Mouse (Mus musculus) ES-E14 (cell line): ENCODE data around the gene Nr1h4. TPM values are rescaled to one million over a fixed set of nuclear protein-coding genes. Genes with fewer than 3 reads are reported as not detected.

ENCODE experiments used
- DNase-seq: peaks from one replicate; pipeline ENCODE4 v3.0.0-alpha.2; 2013; ENCODE audit warnings: low read depth, low spot score
- H3K27ac ChIP-seq: 2 replicates; pipeline ENCODE4 v1.5.1; 2012; ENCODE audit warnings: low read depth, mild to moderate bottlenecking, low read length, moderate library complexity, mixed read lengths; ENCODE audit not compliant: poor library complexity, insufficient read depth, severe bottlenecking
- H3K36me3 ChIP-seq: 2 replicates; pipeline ENCODE4 v1.6.1; 2012; ENCODE audit warnings: mild to moderate bottlenecking, low read length, moderate library complexity, mixed read lengths; ENCODE audit not compliant: control insufficient read depth, poor library complexity, insufficient read depth, severe bottlenecking
- H3K4me1 ChIP-seq, 2 experiments: fragments of 150-350 bp in 1 of 2; sonication (generic) in 1 of 2; 2 replicates each; pipeline ENCODE4 v1.6.1; 2012; ENCODE audit warnings: low read length in 2 of 2, mild to moderate bottlenecking in 1 of 2, mixed read lengths in 1 of 2; ENCODE audit not compliant: control insufficient read depth in 2 of 2, insufficient read depth in 2 of 2, poor library complexity in 1 of 2
- H3K4me3 ChIP-seq, 2 experiments: fragments of 150-350 bp in 1 of 2; sonication (generic) in 1 of 2; 2 replicates each; pipeline ENCODE4 v1.5.1; 2012; ENCODE audit warnings: low read length in 2 of 2, low read depth in 1 of 2, mild to moderate bottlenecking in 1 of 2, mixed read lengths in 1 of 2; ENCODE audit not compliant: insufficient read depth in 1 of 2, poor library complexity in 1 of 2, severe bottlenecking in 1 of 2
- H3K9ac ChIP-seq: 2 replicates; pipeline ENCODE4 v1.6.1; 2012; ENCODE audit warnings: low read depth, mild to moderate bottlenecking, low read length, mixed read lengths; ENCODE audit not compliant: poor library complexity, insufficient read depth, severe bottlenecking
- H3K9me3 ChIP-seq: fragments of 150-350 bp; sonication (generic); 2 replicates; pipeline ENCODE4 v1.6.1; 2012; ENCODE audit warnings: low read depth, mild to moderate bottlenecking, low read length; ENCODE audit not compliant: control insufficient read depth, insufficient read depth
- CHD2 ChIP-seq: IDR thresholded peaks from 2 replicates; pipeline ENCODE4 v1.6.1; 2014; ENCODE audit warnings: mild to moderate bottlenecking, low read depth, low read length, inconsistent platforms
- HCFC1 ChIP-seq: IDR thresholded peaks from 2 replicates; pipeline ENCODE4 v1.6.1; 2012; ENCODE audit warnings: low read length, inconsistent platforms, borderline replicate concordance; ENCODE audit not compliant: insufficient read depth
- MAFK ChIP-seq: IDR thresholded peaks from 2 replicates; pipeline ENCODE4 v1.6.1; 2014; ENCODE audit warnings: mild to moderate bottlenecking, low read depth, low read length, inconsistent platforms; ENCODE audit not compliant: insufficient read depth
- ZC3H11A ChIP-seq: IDR thresholded peaks from 2 replicates; pipeline ENCODE4 v1.6.1; 2012; ENCODE audit warnings: low read depth, mild to moderate bottlenecking, inconsistent platforms, low read length, borderline replicate concordance
- ZNF384 ChIP-seq: IDR thresholded peaks from 2 replicates; pipeline ENCODE4 v1.6.1; 2012; ENCODE audit warnings: low read depth, low read length, inconsistent platforms
- in situ Hi-C, 2 experiments: fragments of 600-800 bp; cut with MboI; formaldehyde crosslinking; loops; one replicate each; pipeline ENCODE4 v1.15.1; 2025; ENCODE audit warnings: low sequenced_read_pairs in 2 of 2, inconsistent platforms in 1 of 2; ENCODE audit not compliant: unreplicated experiment in 2 of 2
- total RNA-seq: library from RNA; depleted of rRNA; stranded (reverse); fragments of 300-350 nt; gene quantifications from 2 replicates; pipeline ENCODE4 v1.2.3, GENCODE M21; 2012

Gene Nr1h4
- total RNA-seq, 1 experiment: not detected

GRCm38 (mm10) chr10:89434509-89435210 is 98.7 kb downstream of the Nr1h4 start:
- in situ Hi-C loops: no loop called here
- Histone ChIP-seq H3K4me1 (peaks cover 0 to 17% of the 10 kb centered on the region in 2 experiments; a peak in 3 of 4 replicates), H3K27ac (no peak overlapping the region), H3K36me3 (peaks cover 12% of the 10 kb centered on the region; the same call in 1 of the 2 replicates), H3K9me3 (no peaks in the 10 kb centered on the region), H3K4me3 (no peak overlapping the region), H3K9ac (peak overlapping the region; percentile 36; the same call in 1 of the 2 replicates)
- peak; percentile 92 for TF ChIP-seq ZNF384
- no peak for TF ChIP-seq ZC3H11A
- DNase-seq: no peak

- H3K4me3 ChIP-seq: no peak overlapping the region
- in situ Hi-C loops: no loop called here
- H3K27ac ChIP-seq: no peak overlapping the region
- H3K4me1 ChIP-seq: peaks cover 0 to 14% of the 10 kb centered on the region in 2 experiments; a peak in 3 of 4 replicates
- H3K9ac ChIP-seq: no peak overlapping the region
- no peaks in the 10 kb centered on the region for H3K9me3 ChIP-seq
- peaks cover 22% of the 10 kb centered on the region for H3K36me3 ChIP-seq
- no peak for DNase-seq
- TF ChIP-seq CHD2 (no peak), MAFK (no peak), HCFC1 (no peak), ZC3H11A (no peak), ZNF384 (no peak)
Observed at GRCm38 (mm10) chr10:89432743-89433142, 100.6 kb downstream of the Nr1h4 start.

- TF ChIP-seq CHD2 (no peak), MAFK (no peak), ZC3H11A (no peak), HCFC1 (no peak)
- in situ Hi-C loops: no loop called here
- H3K9ac ChIP-seq: no peak overlapping the region
- no peaks in the 10 kb centered on the region for H3K9me3 ChIP-seq
- H3K36me3 ChIP-seq: peaks cover 19% of the 10 kb centered on the region
- DNase-seq: no peak
- peaks cover 0 to 14% of the 10 kb centered on the region in 2 experiments; a peak in 3 of 4 replicates for H3K4me1 ChIP-seq
- no peak overlapping the region for H3K27ac ChIP-seq
- H3K4me3 ChIP-seq: no peak overlapping the region
Observed at GRCm38 (mm10) chr10:89430751-89431150, 102.6 kb downstream of the Nr1h4 start.

- H3K4me1 ChIP-seq: no peaks in the 10 kb centered on the region
- no peak for TF ChIP-seq MAFK
- no peak for TF ChIP-seq ZC3H11A
- no peak for TF ChIP-seq ZNF384
- TF ChIP-seq CHD2: no peak
- peaks cover 27% of the 10 kb centered on the region for H3K36me3 ChIP-seq
- H3K27ac ChIP-seq: no peak overlapping the region
- H3K9ac ChIP-seq: no peak overlapping the region
- in situ Hi-C loops: no loop called here
- no peak for DNase-seq
- no peaks in the 10 kb centered on the region for H3K9me3 ChIP-seq
- H3K4me3 ChIP-seq: no peak overlapping the region
Observed at GRCm38 (mm10) chr10:89424800-89425393, 108.5 kb downstream of the Nr1h4 start.
